Mouse (Mus musculus) limb, embryonic 11.5 days (tissue): ENCODE measurements at regions not wholly inside any gene's neighbourhood (a gene's known extent, or its start where the extent isn't known, plus 50 kb on each side); places are given as distances from the start of the nearest gene placed in this dataset.

Source experiments
- ATAC-seq: fragments of 200-750 bp; cut with Nextera tagmentation; 2 replicates; pipeline ENCODE4 v1.8.0; 2017; ENCODE audit warnings: low read depth; ENCODE audit not compliant: insufficient number of reproducible peaks, low FRiP score, low TSS enrichment
- DNase-seq: peaks from one replicate; pipeline ENCODE4 v3.0.0-alpha.2; 2015; ENCODE audit warnings: low spot score
- H3K27ac ChIP-seq: fragments of 300-500 bp; sonication (generic); replicated peaks from 2 replicates; pipeline ENCODE4 v1.5.1; 2014; ENCODE audit warnings: low read depth, mild to moderate bottlenecking, low read length
- H3K27me3 ChIP-seq: fragments of 300-500 bp; sonication (generic); 2 replicates; pipeline ENCODE4 v1.6.1; 2014; ENCODE audit warnings: mild to moderate bottlenecking, low read length, mixed read lengths; ENCODE audit not compliant: control insufficient read depth, insufficient read depth
- H3K36me3 ChIP-seq: fragments of 300-500 bp; sonication (generic); 2 replicates; pipeline ENCODE4 v1.6.1; 2014; ENCODE audit warnings: mild to moderate bottlenecking, low read length, moderate library complexity, mixed read lengths; ENCODE audit not compliant: control insufficient read depth, insufficient read depth
- H3K4me1 ChIP-seq: fragments of 300-500 bp; sonication (generic); 2 replicates; pipeline ENCODE4 v1.6.1; 2014; ENCODE audit warnings: low read length, mixed read lengths; ENCODE audit not compliant: control insufficient read depth, insufficient read depth
- H3K4me2 ChIP-seq: fragments of 300-500 bp; sonication (generic); 2 replicates; pipeline ENCODE4 v1.6.1; 2014; ENCODE audit warnings: low read depth, mild to moderate bottlenecking, moderate library complexity; ENCODE audit not compliant: severe bottlenecking
- H3K4me3 ChIP-seq: fragments of 300-500 bp; sonication (generic); 2 replicates; pipeline ENCODE4 v1.5.1; 2014; ENCODE audit warnings: low read depth, low read length
- H3K9ac ChIP-seq: fragments of 300-500 bp; sonication (generic); 2 replicates; pipeline ENCODE4 v1.6.1; 2014; ENCODE audit warnings: mild to moderate bottlenecking, low read length
- H3K9me3 ChIP-seq: fragments of 300-500 bp; sonication (generic); 2 replicates; pipeline ENCODE4 v1.6.1; 2016; ENCODE audit warnings: low read length; ENCODE audit not compliant: control insufficient read depth
- WGBS: fragments of 180-500 bp; shearing (Covaris S2); extraction: QIAGEN DNeasy Blood & Tissue Kit; methylation state at CpG from one replicate; pipeline ENCODE4 v1.1.7; 2014; 5-methylcytosine and 5-hydroxymethylcytosine counted together

DNA sequence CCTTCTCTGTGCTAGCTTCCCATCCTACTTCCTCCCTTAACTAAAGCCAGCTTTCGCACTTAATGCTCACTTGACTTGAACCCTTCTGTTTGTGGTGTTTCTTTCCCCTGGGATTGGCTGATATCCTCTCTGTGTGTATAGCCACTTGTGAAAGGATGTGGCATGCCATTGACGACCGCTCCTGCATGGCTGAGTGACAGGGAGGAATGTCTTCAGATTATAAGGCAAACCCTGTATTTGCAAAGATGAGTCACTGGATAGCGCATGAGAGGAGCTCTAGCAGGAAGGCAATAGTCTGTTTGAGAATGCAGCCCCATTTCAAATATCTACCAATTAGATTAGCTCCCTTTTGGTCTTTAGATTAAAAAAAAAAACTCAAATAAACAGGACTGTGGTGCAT, 243.3 kb downstream of the Igsf11 start:
- no peaks in the 10 kb centered on the region for H3K27me3 ChIP-seq

DNA sequence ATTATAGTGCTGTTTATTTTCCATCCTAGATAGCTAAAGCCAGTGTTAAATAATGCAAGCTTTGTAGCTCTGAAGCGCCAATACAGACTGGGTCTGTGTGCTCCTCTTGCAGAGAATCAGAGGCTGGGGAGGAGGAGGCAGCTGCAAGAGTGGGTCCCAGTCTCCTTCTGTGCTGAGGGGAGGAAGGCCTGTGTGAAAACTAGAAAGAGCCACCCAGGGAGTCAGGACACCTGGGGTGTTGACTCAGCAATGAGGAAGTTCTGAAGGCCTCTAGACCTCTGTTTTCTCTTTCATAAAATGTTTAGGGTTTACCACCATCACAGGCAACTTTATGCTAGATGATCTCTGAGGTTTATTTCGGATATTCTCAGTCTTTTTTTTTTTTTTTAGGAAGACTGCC, 254.7 kb downstream of the Igsf11 start:
- Histone ChIP-seq H3K9ac (no peak overlapping the region), H3K4me2 (no peak overlapping the region), H3K9me3 (no peaks in the 10 kb centered on the region), H3K27me3 (no peaks in the 10 kb centered on the region), H3K36me3 (no peaks in the 10 kb centered on the region), H3K4me1 (no peaks in the 10 kb centered on the region), H3K4me3 (no peak overlapping the region), H3K27ac (no peak overlapping the region)
- ATAC-seq (no peak), DNase-seq (no peak)
- 51% methylated on average over 2 of the region's 2 CpGs for WGBS

More for the DNA sequence above, 243.3 kb downstream of the Igsf11 start:
- Histone ChIP-seq H3K4me3 (no peak overlapping the region), H3K4me1 (no peaks in the 10 kb centered on the region), H3K9ac (no peak overlapping the region), H3K9me3 (no peaks in the 10 kb centered on the region), H3K4me2 (no peak overlapping the region), H3K27ac (no peak overlapping the region), H3K36me3 (no peaks in the 10 kb centered on the region)
- WGBS, result 84% methylated on average over 4 of the region's 4 CpGs
- ATAC-seq (no peak), DNase-seq (no peak)

DNA sequence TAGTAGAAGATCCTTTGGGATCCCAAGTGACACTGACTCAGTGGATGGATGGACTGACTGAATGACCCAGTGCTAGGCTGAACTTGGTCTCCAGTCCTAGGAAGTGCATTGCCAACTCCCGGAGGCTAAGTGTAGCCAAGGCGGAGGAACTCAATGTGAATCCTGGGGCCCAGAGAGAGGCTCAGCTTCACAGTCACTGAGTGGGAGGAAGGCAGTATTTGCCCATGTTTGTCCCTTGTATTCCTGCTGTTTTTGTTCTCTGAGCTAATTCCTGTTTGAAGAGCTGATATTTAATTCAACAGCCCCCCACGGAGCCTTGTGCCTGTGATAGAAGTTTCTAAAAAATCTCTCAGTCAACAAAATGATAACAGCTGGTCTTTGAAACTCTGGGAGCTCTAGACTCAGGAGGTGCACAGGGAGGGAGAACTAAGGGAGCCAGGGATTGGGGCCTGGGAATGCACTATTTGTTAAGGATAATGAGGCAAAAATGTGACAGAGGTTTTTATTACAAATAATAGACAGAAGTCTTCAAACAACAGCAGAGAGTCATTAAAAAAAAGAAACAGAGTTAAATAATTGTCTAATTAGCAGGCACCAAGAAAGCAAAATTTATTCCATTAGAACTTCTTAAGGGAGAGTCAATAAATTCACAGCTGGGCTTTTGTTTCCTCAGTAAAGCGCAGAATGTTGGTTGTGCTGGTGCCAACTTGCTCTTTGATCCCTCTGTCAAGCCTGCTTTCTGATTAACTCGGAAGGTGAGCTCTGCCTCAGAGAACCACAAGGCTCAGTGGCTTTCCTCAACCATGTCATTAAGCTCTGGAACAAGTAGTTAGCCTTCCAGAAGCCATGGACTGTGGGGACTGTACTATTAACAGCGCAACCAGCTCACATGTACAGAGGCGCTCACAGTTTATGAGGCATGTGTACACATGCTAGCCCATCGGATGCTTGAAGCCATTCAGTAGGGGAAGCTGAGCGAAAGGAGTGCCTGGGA, 259.2 kb downstream of the Igsf11 start:
- 53% methylated on average over 9 of the region's 9 CpGs for WGBS

DNA sequence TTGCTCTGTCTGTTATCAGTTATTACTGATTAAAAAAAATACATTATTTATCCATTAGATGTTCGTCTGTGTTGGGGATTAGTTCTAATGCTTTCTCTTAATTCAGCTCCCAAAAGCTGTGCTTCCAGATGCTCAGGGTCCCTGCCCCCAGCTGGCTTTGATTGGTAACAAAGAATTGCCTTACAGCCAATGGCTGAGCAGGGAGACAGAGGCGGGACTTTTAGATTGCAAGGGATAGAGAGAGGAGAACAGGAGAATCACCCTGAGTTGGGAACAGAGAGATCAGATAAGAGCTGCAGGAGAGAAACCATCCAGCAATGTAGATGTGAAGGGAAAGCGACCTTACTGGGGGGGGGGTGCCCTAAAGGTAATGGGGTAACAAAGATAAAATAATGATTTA, 266.4 kb downstream of the Igsf11 start:
- 26% methylated on average over 3 of the region's 3 CpGs for WGBS
- peak; percentile 44; the same call in 1 of the 2 replicates for ATAC-seq
- no peak for DNase-seq
- Histone ChIP-seq H3K4me2 (no peak overlapping the region), H3K9ac (no peak overlapping the region), H3K27me3 (no peaks in the 10 kb centered on the region), H3K9me3 (no peaks in the 10 kb centered on the region), H3K27ac (no peak overlapping the region), H3K4me1 (no peaks in the 10 kb centered on the region), H3K4me3 (no peak overlapping the region), H3K36me3 (no peaks in the 10 kb centered on the region)

More for the DNA sequence above, 259.2 kb downstream of the Igsf11 start:
- Histone ChIP-seq H3K9ac (no peak overlapping the region), H3K4me1 (no peaks in the 10 kb centered on the region), H3K4me3 (no peak overlapping the region), H3K36me3 (no peaks in the 10 kb centered on the region), H3K4me2 (no peak overlapping the region), H3K9me3 (no peaks in the 10 kb centered on the region), H3K27me3 (no peaks in the 10 kb centered on the region), H3K27ac (no peak overlapping the region)
- DNase-seq, result peak; percentile 26
- no peak for ATAC-seq

DNA sequence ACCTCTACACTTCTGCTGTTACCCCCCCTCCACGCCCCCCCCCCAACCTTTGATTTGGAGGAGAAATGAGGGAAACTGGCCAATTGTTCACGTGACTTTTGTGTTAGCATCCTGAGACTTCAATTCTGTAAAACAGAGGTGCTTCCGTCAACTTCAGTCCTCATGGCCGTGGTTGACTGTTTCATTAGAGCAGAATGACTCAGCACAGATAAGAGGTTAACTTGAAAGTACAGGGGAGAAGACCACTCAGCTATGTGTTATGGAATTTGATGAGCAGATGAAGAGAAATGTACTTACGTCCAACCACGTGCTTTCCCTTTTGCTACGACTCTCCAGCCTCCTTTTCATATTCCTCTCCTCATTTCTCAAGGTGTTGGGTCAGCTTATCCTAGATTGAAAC, 267.3 kb downstream of the Igsf11 start:
- Histone ChIP-seq H3K4me1 (no peaks in the 10 kb centered on the region), H3K27ac (no peak overlapping the region), H3K4me3 (no peak overlapping the region), H3K9ac (no peak overlapping the region), H3K27me3 (no peaks in the 10 kb centered on the region), H3K9me3 (no peaks in the 10 kb centered on the region), H3K4me2 (no peak overlapping the region), H3K36me3 (no peaks in the 10 kb centered on the region)
- DNase-seq (no peak), ATAC-seq (no peak)
- 84% methylated on average over 7 of the region's 7 CpGs for WGBS

DNA sequence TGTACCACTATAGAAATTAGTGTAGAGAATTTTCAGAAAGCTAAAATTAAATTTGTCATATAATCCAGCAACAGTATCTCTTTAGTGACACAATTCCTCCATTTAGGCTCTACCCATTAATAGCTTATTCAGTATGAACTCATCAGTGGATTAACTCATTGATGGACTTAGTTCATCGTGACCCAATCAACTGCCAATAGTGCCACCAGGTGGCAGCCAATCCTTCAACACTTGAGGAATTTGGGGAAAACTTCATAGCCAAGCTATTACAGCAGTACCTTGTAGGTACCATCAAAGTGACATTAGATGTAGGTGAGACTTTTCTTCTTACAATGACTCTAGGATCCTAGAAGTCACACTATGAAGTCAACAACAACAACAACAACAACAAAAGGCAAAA, 270.2 kb downstream of the Igsf11 start:
- no peak for ATAC-seq

GRCm38 (mm10) chr16:39191861-39192260, 299.4 kb downstream of the Igsf11 start:
- Histone ChIP-seq H3K27me3 (no peaks in the 10 kb centered on the region), H3K4me1 (no peaks in the 10 kb centered on the region), H3K36me3 (no peaks in the 10 kb centered on the region), H3K27ac (no peak overlapping the region), H3K4me3 (no peak overlapping the region), H3K4me2 (no peak overlapping the region), H3K9ac (no peak overlapping the region), H3K9me3 (no peaks in the 10 kb centered on the region)
- 91% methylated on average over 4 of the region's 4 CpGs for WGBS
- DNase-seq (no peak), ATAC-seq (no peak)

More for the DNA sequence above, 270.2 kb downstream of the Igsf11 start:
- Histone ChIP-seq H3K9ac (no peak overlapping the region), H3K4me2 (no peak overlapping the region), H3K27ac (no peak overlapping the region), H3K4me1 (no peaks in the 10 kb centered on the region), H3K36me3 (no peaks in the 10 kb centered on the region), H3K27me3 (no peaks in the 10 kb centered on the region), H3K4me3 (no peak overlapping the region), H3K9me3 (no peaks in the 10 kb centered on the region)
- DNase-seq, result no peak
- WGBS, result 41% methylated on average over 1 of the region's 1 CpGs

DNA sequence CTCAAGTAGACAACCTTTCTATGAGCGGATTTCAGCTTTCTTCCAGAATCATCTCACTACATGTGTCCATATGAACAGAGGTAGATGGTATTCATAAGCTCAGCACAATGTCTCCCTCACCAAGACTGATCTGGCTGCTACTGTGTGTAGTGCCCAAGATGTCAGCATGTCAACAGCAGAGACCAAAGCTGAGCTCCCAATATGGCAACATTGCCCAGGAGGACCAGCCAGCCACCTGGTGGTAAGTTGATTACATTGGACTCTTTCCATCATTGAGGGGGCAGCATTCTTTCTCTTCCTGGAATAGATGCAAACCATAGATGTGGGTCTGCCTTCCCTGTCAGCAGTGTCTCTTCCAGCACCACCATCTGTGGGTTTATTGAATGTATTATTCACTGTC, 303.0 kb downstream of the Igsf11 start:
- no peak for DNase-seq
- no peak for ATAC-seq
- Histone ChIP-seq H3K9me3 (no peaks in the 10 kb centered on the region), H3K4me2 (no peak overlapping the region), H3K27ac (no peak overlapping the region), H3K9ac (no peak overlapping the region), H3K4me3 (no peak overlapping the region), H3K27me3 (no peaks in the 10 kb centered on the region), H3K4me1 (no peaks in the 10 kb centered on the region), H3K36me3 (no peaks in the 10 kb centered on the region)
- WGBS, result 93% methylated on average over 1 of the region's 1 CpGs
